Mouse (Mus musculus) heart, adult 2 months (tissue): ENCODE results near the gene Impdh2. TPM values are rescaled to one million over a fixed set of nuclear protein-coding genes. Genes with fewer than 3 reads are reported as not detected.
"Not testable (repeated sequence)": the region's sequence is repeated elsewhere in the genome, so short reads cannot be mapped to it uniquely, and the experiment has no call there.

Source experiments
- DNase-seq, 2 experiments: peaks; one replicate each; pipeline ENCODE4 v3.0.0; 2021
- H3K27ac ChIP-seq: fragments of 200-600 bp; 2 replicates; pipeline ENCODE4 v1.8.1; 2022
- H3K27me3 ChIP-seq: fragments of 200-500 bp; 2 replicates; pipeline ENCODE4 v1.6.1; 2012; ENCODE audit warnings: mild to moderate bottlenecking, low read length, inconsistent platforms, mixed read lengths; ENCODE audit not compliant: control insufficient read depth, insufficient read depth
- H3K36me3 ChIP-seq: fragments of 200-500 bp; 2 replicates; pipeline ENCODE4 v1.6.1; 2012; ENCODE audit warnings: low read length, inconsistent platforms; ENCODE audit not compliant: control insufficient read depth, insufficient read depth
- H3K4me1 ChIP-seq: fragments of 200-500 bp; 2 replicates; pipeline ENCODE4 v1.6.1; 2011; ENCODE audit warnings: low read length; ENCODE audit not compliant: control insufficient read depth, insufficient read depth
- H3K4me3 ChIP-seq: fragments of 200-600 bp; 2 replicates; pipeline ENCODE4 v1.8.1; 2022
- H3K79me2 ChIP-seq: fragments of 200-500 bp; replicated peaks from 2 replicates; pipeline ENCODE4 v1.6.1; 2012; ENCODE audit warnings: mild to moderate bottlenecking, inconsistent platforms, low read length, moderate library complexity, mixed read lengths; ENCODE audit not compliant: control insufficient read depth, insufficient read depth
- H3K9ac ChIP-seq: fragments of 200-500 bp; 2 replicates; pipeline ENCODE4 v1.6.1; 2012; ENCODE audit warnings: low read depth, mild to moderate bottlenecking, control low read depth, inconsistent platforms, low read length, mixed read lengths
- CTCF ChIP-seq: fragments of 200-600 bp; IDR thresholded peaks from 2 replicates; pipeline ENCODE4 v1.8.1; 2022; ENCODE audit warnings: antibody characterized with exemption, mild to moderate bottlenecking, moderate library complexity
- EP300 ChIP-seq: fragments of 200-500 bp; IDR thresholded peaks from 2 replicates; pipeline ENCODE4 v1.6.1; 2011; ENCODE audit warnings: low read depth, low read length, control low read depth; ENCODE audit not compliant: insufficient read depth
- POLR2A ChIP-seq: fragments of 200-500 bp; IDR thresholded peaks from 2 replicates; pipeline ENCODE4 v1.6.1; 2011; ENCODE audit warnings: mild to moderate bottlenecking, low read depth, low read length, control low read depth; ENCODE audit not compliant: insufficient read depth
- WGBS: fragments of 180-500 bp; shearing (Covaris S2); methylation state at CpG from one replicate; pipeline ENCODE4 v1.1.7; 2018; 5-methylcytosine and 5-hydroxymethylcytosine counted together
- intact Hi-C: fragments of 180-260 bp; cut with DNase I; formaldehyde crosslinking; loops from one replicate; pipeline ENCODE4 v1.15.1; 2025
- polyA plus RNA-seq: library from polyadenylated mRNA; depleted of rRNA; stranded (reverse); fragments of >200 nt; gene quantifications from 2 replicates; pipeline ENCODE4 v1.2.3, GENCODE M21; 2012
- total RNA-seq, 2 experiments: library from RNA; stranded (reverse); gene quantifications; 2 replicates each; pipeline ENCODE4 v1.2.3; 2021

The Impdh2 gene
- total and polyA plus RNA-seq, 3 experiments = 47.8 to 55.5 (median 51.2) TPM

GRCm38 (mm10) chr9:108591462-108591861 is 31.4 kb downstream of the Impdh2 start:
- no peak for TF ChIP-seq POLR2A
- no peak for TF ChIP-seq EP300
- no peak for TF ChIP-seq CTCF
- WGBS = 78% methylated on average over 4 of the region's 4 CpGs
- Histone ChIP-seq H3K27ac (no peak overlapping the region), H3K4me3 (no peak overlapping the region), H3K27me3 (no peaks in the 10 kb centered on the region), H3K4me1 (peaks cover 3% of the 10 kb centered on the region), H3K9ac (no peak overlapping the region), H3K79me2 (no peaks in the 10 kb centered on the region), H3K36me3 (no peaks in the 10 kb centered on the region)
- no peak for DNase-seq
- intact Hi-C loops = no loop called here

GRCm38 (mm10) chr9:108594354-108594753 is 34.3 kb downstream of the Impdh2 start:
- intact Hi-C loops = no loop called here
- DNase-seq = no peak
- Histone ChIP-seq H3K4me3 (no peak overlapping the region), H3K4me1 (peaks cover 3% of the 10 kb centered on the region), H3K9ac (no peak overlapping the region), H3K27me3 (no peaks in the 10 kb centered on the region), H3K36me3 (no peaks in the 10 kb centered on the region), H3K79me2 (no peaks in the 10 kb centered on the region), H3K27ac (peak overlapping the region; percentile 2; the same call in 1 of the 2 replicates)
- TF ChIP-seq POLR2A (no peak), EP300 (no peak)
- WGBS = 33% methylated on average over 3 of the region's 3 CpGs

- peak; percentile 83 to 84 for DNase-seq
- 4% methylated on average over 68 of the region's 69 CpGs for WGBS
- Histone ChIP-seq H3K79me2 (no peaks in the 10 kb centered on the region), H3K27me3 (no peaks in the 10 kb centered on the region), H3K27ac (peak within 1 kb of the TSS; percentile 73), H3K4me3 (peak within 1 kb of the TSS; percentile 81), H3K4me1 (peaks cover 3% of the 10 kb centered on the region), H3K36me3 (no peaks in the 10 kb centered on the region), H3K9ac (peak within 1 kb of the TSS; percentile 83)
- TF ChIP-seq EP300 (no peak), POLR2A (peak; percentile 57; the same call in 1 of the 2 replicates), CTCF (peak; percentile 50)
- intact Hi-C loops = no loop called here
These were observed 37.1 kb downstream of the Impdh2 start, which contains the start of gene P4htm for GRCm38 (mm10) chr9:108596998-108597764. Gene P4htm (minus strand): TSS chr9:108597667.

GRCm38 (mm10) chr9:108599021-108599566 is 39.0 kb downstream of the Impdh2 start:
- Histone ChIP-seq H3K27me3 (no peaks in the 10 kb centered on the region), H3K36me3 (no peaks in the 10 kb centered on the region), H3K4me3 (no peak overlapping the region), H3K9ac (no peak overlapping the region), H3K27ac (no peak overlapping the region), H3K4me1 (peaks cover 3% of the 10 kb centered on the region), H3K79me2 (no peaks in the 10 kb centered on the region)
- DNase-seq = no peak
- WGBS = 71% methylated on average over 4 of the region's 4 CpGs
- intact Hi-C loops = no loop called here
- TF ChIP-seq CTCF (no peak), POLR2A (no peak), EP300 (no peak)

GRCm38 (mm10) chr9:108600011-108600410 is 39.9 kb downstream of the Impdh2 start:
- intact Hi-C loops = no loop called here
- Histone ChIP-seq H3K9ac (no peak overlapping the region), H3K4me1 (no peaks in the 10 kb centered on the region; the same call in 1 of the 2 replicates), H3K27me3 (no peaks in the 10 kb centered on the region), H3K4me3 (no peak overlapping the region), H3K79me2 (no peaks in the 10 kb centered on the region), H3K27ac (no peak overlapping the region), H3K36me3 (no peaks in the 10 kb centered on the region)
- DNase-seq = no peak
- WGBS = 26% methylated on average over 2 of the region's 2 CpGs
- TF ChIP-seq POLR2A (no peak), EP300 (no peak), CTCF (no peak)

GRCm38 (mm10) chr9:108601986-108602385 is 41.9 kb downstream of the Impdh2 start:
- no peak overlapping the region for H3K4me3 ChIP-seq
- intact Hi-C loops = no loop called here
- H3K36me3 ChIP-seq = no peaks in the 10 kb centered on the region
- H3K27ac ChIP-seq = no peak overlapping the region
- H3K27me3 ChIP-seq = no peaks in the 10 kb centered on the region
- no peaks in the 10 kb centered on the region for H3K79me2 ChIP-seq
- TF ChIP-seq CTCF = no peak
- no peak for TF ChIP-seq POLR2A
- TF ChIP-seq EP300 = no peak
- 69% methylated on average over 4 of the region's 4 CpGs for WGBS
- no peak overlapping the region for H3K9ac ChIP-seq
- peak in 1 of 2 experiments; percentile 14 for DNase-seq
- no peaks in the 10 kb centered on the region for H3K4me1 ChIP-seq

GRCm38 (mm10) chr9:108607929-108608328 is 47.8 kb downstream of the Impdh2 start:
- H3K27me3 ChIP-seq, H3K4me3 ChIP-seq, H3K9ac ChIP-seq, H3K79me2 ChIP-seq, DNase-seq, H3K36me3 ChIP-seq, H3K27ac ChIP-seq, H3K4me1 ChIP-seq, intact Hi-C loops: not testable (repeated sequence)
- WGBS = 68% methylated on average over 5 of the region's 5 CpGs
